Mouse (Mus musculus): ENCODE data around the gene Neu2. TPM values are rescaled to one million over a fixed set of nuclear protein-coding genes. Genes with fewer than 3 reads are reported as not detected.
A peak's percentile ranks its signal among the peaks of the same experiment; 100 is the strongest.
"Not testable (repeated sequence)": the region's sequence is repeated elsewhere in the genome, so short reads cannot be mapped to it uniquely, and the experiment has no call there.

Neu2 gene
- polyA plus RNA-seq (2015; fragmentation: Nextera tagmentation; extraction: Ambion mirVana), result 0.54 and 0.67 TPM in 2 replicates

- Histone ChIP-seq H3K4me3 (ENCODE audit: low read depth, low read length) (peak within 1 kb of the TSS; percentile 54), H3K4me1 (ENCODE audit: insufficient read depth) (peaks cover 7% of the 10 kb centered on the region; the same call in 1 of the 2 replicates), H3K27me3 (ENCODE audit: insufficient read depth, low read length) (peaks cover 32% of the 10 kb centered on the region), H3K9me3 (ENCODE audit: low read length) (peaks cover 5% of the 10 kb centered on the region; the same call in 1 of the 2 replicates), H3K36me3 (replicated peaks; ENCODE audit: insufficient read depth, low read length) (peaks cover 2% of the 10 kb centered on the region; the same call in 1 of the 2 replicates), H3K4me2 (ENCODE audit: low read depth, low read length) (peak within 1 kb of the TSS; percentile 86), H3K9ac (replicated peaks) (no peak within 1 kb of the TSS; the same call in 1 of the 2 replicates), H3K27ac (ENCODE audit: low read depth) (no peak within 1 kb of the TSS)
- 3% methylated on average over 47 of the region's 56 CpGs for WGBS (ENCODE audit: insufficient replicate concordance)
- ATAC-seq, result peak; percentile 13; the same call in 1 of the 2 replicates
- DNase-seq, result no peak
- TF ChIP-seq EP300 (IDR thresholded peaks at IDR 0.05; ENCODE audit: low read depth) (no peak), CTCF (IDR thresholded peaks at IDR 0.05; ENCODE audit: low read depth) (no peak)
Measured at GRCm38 (mm10) chr1:87509561-87510165, at the start of gene Neu2. Gene Neu2, plus strand, starts transcription at chr1:87509889.

- no peak for ATAC-seq
- 66% methylated on average over 9 of the region's 9 CpGs for WGBS (ENCODE audit: insufficient replicate concordance)
- H3K36me3 ChIP-seq (replicated peaks; ENCODE audit: insufficient read depth, low read length), result no peaks in the 10 kb centered on the region
- H3K27me3 ChIP-seq (ENCODE audit: insufficient read depth, low read length), result no peaks in the 10 kb centered on the region
- DNase-seq, result no peak
- H3K9me3 ChIP-seq (ENCODE audit: low read length), result no peaks in the 10 kb centered on the region
- no peak overlapping the region for H3K4me2 ChIP-seq (ENCODE audit: low read depth, low read length)
- peaks cover 3% of the 10 kb centered on the region for H3K4me1 ChIP-seq (ENCODE audit: insufficient read depth)
- TF ChIP-seq EP300 (IDR thresholded peaks at IDR 0.05; ENCODE audit: low read depth) (no peak), CTCF (IDR thresholded peaks at IDR 0.05; ENCODE audit: low read depth) (no peak)
- H3K4me3 ChIP-seq (ENCODE audit: low read depth, low read length), result no peak overlapping the region
- no peak overlapping the region for H3K9ac ChIP-seq (replicated peaks)
- H3K27ac ChIP-seq (ENCODE audit: low read depth), result no peak overlapping the region
Measured at GRCm38 (mm10) chr1:87467469-87467868, 42.2 kb upstream of the Neu2 start.

- ATAC-seq (no peak), DNase-seq (no peak)
- Histone ChIP-seq H3K27me3 (ENCODE audit: insufficient read depth, low read length) (no peaks in the 10 kb centered on the region), H3K36me3 (replicated peaks; ENCODE audit: insufficient read depth, low read length) (no peaks in the 10 kb centered on the region), H3K4me3 (ENCODE audit: low read depth, low read length) (no peak overlapping the region), H3K4me1 (ENCODE audit: insufficient read depth) (peaks cover 5% of the 10 kb centered on the region), H3K9me3 (ENCODE audit: low read length) (no peaks in the 10 kb centered on the region), H3K27ac (ENCODE audit: low read depth) (no peak overlapping the region), H3K4me2 (ENCODE audit: low read depth, low read length) (no peak overlapping the region), H3K9ac (replicated peaks) (no peak overlapping the region)
- WGBS (ENCODE audit: insufficient replicate concordance), result 54% methylated on average over 6 of the region's 6 CpGs
- TF ChIP-seq EP300 (IDR thresholded peaks at IDR 0.05; ENCODE audit: low read depth), result no peak
- TF ChIP-seq CTCF (IDR thresholded peaks at IDR 0.05; ENCODE audit: low read depth), result peak; percentile 45
Measured at GRCm38 (mm10) chr1:87468321-87468720, 41.4 kb upstream of the Neu2 start.

GRCm38 (mm10) chr1:87469971-87470370, 39.7 kb upstream of the Neu2 start, which contains the start of gene Snorc:
Gene Snorc, plus strand, starts transcription at chr1:87470271.
- not testable (repeated sequence) for ATAC-seq; DNase-seq; H3K9ac ChIP-seq (replicated peaks); H3K27me3 ChIP-seq (ENCODE audit: insufficient read depth, low read length); H3K27ac ChIP-seq (ENCODE audit: low read depth); H3K4me1 ChIP-seq (ENCODE audit: insufficient read depth); H3K4me2 ChIP-seq (ENCODE audit: low read depth, low read length); H3K9me3 ChIP-seq (ENCODE audit: low read length); H3K36me3 ChIP-seq (replicated peaks; ENCODE audit: insufficient read depth, low read length); H3K4me3 ChIP-seq (ENCODE audit: low read depth, low read length)
- 67% methylated on average over 10 of the region's 10 CpGs for WGBS (ENCODE audit: insufficient replicate concordance)

GRCm38 (mm10) chr1:87471914-87472313, 37.8 kb upstream of the Neu2 start:
- Histone ChIP-seq H3K27me3 (ENCODE audit: insufficient read depth, low read length) (peaks cover 8% of the 10 kb centered on the region; the same call in 1 of the 2 replicates), H3K4me1 (ENCODE audit: insufficient read depth) (peaks cover 5% of the 10 kb centered on the region), H3K36me3 (replicated peaks; ENCODE audit: insufficient read depth, low read length) (no peaks in the 10 kb centered on the region), H3K27ac (ENCODE audit: low read depth) (no peak overlapping the region), H3K4me2 (ENCODE audit: low read depth, low read length) (no peak overlapping the region), H3K9me3 (ENCODE audit: low read length) (no peaks in the 10 kb centered on the region), H3K4me3 (ENCODE audit: low read depth, low read length) (no peak overlapping the region), H3K9ac (replicated peaks) (no peak overlapping the region)
- TF ChIP-seq EP300 (IDR thresholded peaks at IDR 0.05; ENCODE audit: low read depth), result no peak
- 58% methylated on average over 7 of the region's 7 CpGs for WGBS (ENCODE audit: insufficient replicate concordance)
- ATAC-seq (no peak), DNase-seq (no peak)

GRCm38 (mm10) chr1:87472576-87472975, 37.1 kb upstream of the Neu2 start:
- Histone ChIP-seq H3K9ac (replicated peaks) (no peak overlapping the region), H3K9me3 (ENCODE audit: low read length) (no peaks in the 10 kb centered on the region), H3K27me3 (ENCODE audit: insufficient read depth, low read length) (peaks cover 8% of the 10 kb centered on the region; the same call in 1 of the 2 replicates), H3K4me1 (ENCODE audit: insufficient read depth) (peaks cover 5% of the 10 kb centered on the region), H3K4me3 (ENCODE audit: low read depth, low read length) (no peak overlapping the region), H3K27ac (ENCODE audit: low read depth) (no peak overlapping the region), H3K4me2 (ENCODE audit: low read depth, low read length) (no peak overlapping the region), H3K36me3 (replicated peaks; ENCODE audit: insufficient read depth, low read length) (no peaks in the 10 kb centered on the region)
- DNase-seq (no peak), ATAC-seq (peak; percentile 46; the same call in 1 of the 2 replicates)
- TF ChIP-seq CTCF (IDR thresholded peaks at IDR 0.05; ENCODE audit: low read depth) (no peak), EP300 (IDR thresholded peaks at IDR 0.05; ENCODE audit: low read depth) (no peak)
- WGBS (ENCODE audit: insufficient replicate concordance), result 65% methylated on average over 7 of the region's 7 CpGs

All from liver, postnatal 0 days (tissue).